Mouse (Mus musculus): ENCODE results near the gene Gng4. TPM values are rescaled to one million over a fixed set of nuclear protein-coding genes. Genes with fewer than 3 reads are reported as not detected.

The Gng4 gene
- polyA plus RNA-seq, 1 experiment from 2014 or later: 0.08 TPM

- Histone ChIP-seq H3K4me1 (replicated peaks) (no peaks in the 10 kb centered on the region), H3K36me3 (no peaks in the 10 kb centered on the region), H3K4me2 (no peak overlapping the region), H3K9me3 (replicated peaks) (no peaks in the 10 kb centered on the region), H3K9ac (no peak overlapping the region), H3K27me3 (no peaks in the 10 kb centered on the region), H3K4me3 (replicated peaks) (no peak overlapping the region), H3K27ac (no peak overlapping the region)
- WGBS (ENCODE audit: insufficient replicate concordance): 53% methylated on average over 7 of the region's 7 CpGs
- no peak for DNase-seq
- no peak for ATAC-seq (ENCODE audit: low read depth)
Observed at GRCm38 (mm10) chr13:13820234-13821123, 36.6 kb downstream of the Gng4 start.

GRCm38 (mm10) chr13:13824946-13825345, 41.1 kb downstream of the Gng4 start:
- Histone ChIP-seq H3K27me3 (no peaks in the 10 kb centered on the region), H3K36me3 (no peaks in the 10 kb centered on the region), H3K4me2 (no peak overlapping the region), H3K9me3 (replicated peaks) (no peaks in the 10 kb centered on the region), H3K4me3 (replicated peaks) (no peak overlapping the region), H3K27ac (no peak overlapping the region), H3K4me1 (replicated peaks) (no peaks in the 10 kb centered on the region), H3K9ac (no peak overlapping the region)
- no peak for ATAC-seq (ENCODE audit: low read depth)
- WGBS (ENCODE audit: insufficient replicate concordance): 73% methylated on average over 7 of the region's 7 CpGs
- DNase-seq: no peak

- Histone ChIP-seq H3K27ac (no peak overlapping the region), H3K36me3 (no peaks in the 10 kb centered on the region), H3K4me1 (replicated peaks) (no peaks in the 10 kb centered on the region), H3K27me3 (no peaks in the 10 kb centered on the region), H3K4me2 (no peak overlapping the region), H3K9me3 (replicated peaks) (no peaks in the 10 kb centered on the region), H3K9ac (no peak overlapping the region), H3K4me3 (replicated peaks) (no peak overlapping the region)
- ATAC-seq (ENCODE audit: low read depth): no peak
- no peak for DNase-seq
- 67% methylated on average over 6 of the region's 6 CpGs for WGBS (ENCODE audit: insufficient replicate concordance)
Observed at GRCm38 (mm10) chr13:13826533-13826932, 42.7 kb downstream of the Gng4 start.

- Histone ChIP-seq H3K4me3 (replicated peaks) (no peak overlapping the region), H3K9me3 (replicated peaks) (no peaks in the 10 kb centered on the region), H3K27me3 (no peaks in the 10 kb centered on the region), H3K36me3 (no peaks in the 10 kb centered on the region), H3K4me1 (replicated peaks) (no peaks in the 10 kb centered on the region), H3K27ac (no peak overlapping the region), H3K4me2 (no peak overlapping the region), H3K9ac (no peak overlapping the region)
- ATAC-seq (ENCODE audit: low read depth) (no peak), DNase-seq (no peak)
- 18% methylated on average over 1 of the region's 1 CpGs for WGBS (ENCODE audit: insufficient replicate concordance)
Observed at GRCm38 (mm10) chr13:13828125-13828524, 44.3 kb downstream of the Gng4 start.

GRCm38 (mm10) chr13:13830469-13831074, 46.7 kb downstream of the Gng4 start:
- Histone ChIP-seq H3K4me1 (replicated peaks) (no peaks in the 10 kb centered on the region), H3K4me3 (replicated peaks) (no peak overlapping the region), H3K9ac (no peak overlapping the region), H3K27ac (no peak overlapping the region), H3K36me3 (no peaks in the 10 kb centered on the region), H3K27me3 (no peaks in the 10 kb centered on the region), H3K4me2 (no peak overlapping the region), H3K9me3 (replicated peaks) (no peaks in the 10 kb centered on the region)
- DNase-seq (no peak), ATAC-seq (ENCODE audit: low read depth) (no peak)
- WGBS (ENCODE audit: insufficient replicate concordance): 29% methylated on average over 4 of the region's 4 CpGs

- DNase-seq: peak; percentile 6
- H3K9ac ChIP-seq: no peak overlapping the region
- no peak for ATAC-seq (ENCODE audit: low read depth)
- H3K4me3 ChIP-seq (replicated peaks): no peak overlapping the region
- no peaks in the 10 kb centered on the region for H3K27me3 ChIP-seq
- WGBS (ENCODE audit: insufficient replicate concordance): 42% methylated on average over 2 of the region's 2 CpGs
- no peak overlapping the region for H3K4me2 ChIP-seq
- no peaks in the 10 kb centered on the region for H3K36me3 ChIP-seq
- H3K4me1 ChIP-seq (replicated peaks): no peaks in the 10 kb centered on the region
- no peaks in the 10 kb centered on the region for H3K9me3 ChIP-seq (replicated peaks)
- no peak overlapping the region for H3K27ac ChIP-seq
Observed at GRCm38 (mm10) chr13:13835180-13835579, 51.3 kb downstream of the Gng4 start.

- H3K27me3 ChIP-seq: no peaks in the 10 kb centered on the region
- ATAC-seq (ENCODE audit: low read depth): no peak
- DNase-seq: no peak
- no peaks in the 10 kb centered on the region for H3K36me3 ChIP-seq
- no peaks in the 10 kb centered on the region for H3K4me1 ChIP-seq (replicated peaks)
- WGBS (ENCODE audit: insufficient replicate concordance): 40% methylated on average over 4 of the region's 4 CpGs
- H3K4me2 ChIP-seq: no peak overlapping the region
- no peak overlapping the region for H3K9ac ChIP-seq
- H3K4me3 ChIP-seq (replicated peaks): no peak overlapping the region
- H3K9me3 ChIP-seq (replicated peaks): no peaks in the 10 kb centered on the region
- H3K27ac ChIP-seq: no peak overlapping the region
Observed at GRCm38 (mm10) chr13:13845021-13845420, 61.2 kb downstream of the Gng4 start.

- no peak for DNase-seq
- Histone ChIP-seq H3K4me2 (no peak overlapping the region), H3K9ac (no peak overlapping the region), H3K9me3 (replicated peaks) (no peaks in the 10 kb centered on the region), H3K36me3 (no peaks in the 10 kb centered on the region), H3K4me3 (replicated peaks) (no peak overlapping the region), H3K4me1 (replicated peaks) (no peaks in the 10 kb centered on the region), H3K27ac (no peak overlapping the region), H3K27me3 (no peaks in the 10 kb centered on the region)
- 55% methylated on average over 3 of the region's 3 CpGs for WGBS (ENCODE audit: insufficient replicate concordance)
- ATAC-seq (ENCODE audit: low read depth): no peak
Observed at GRCm38 (mm10) chr13:13847075-13847599, 63.3 kb downstream of the Gng4 start.

GRCm38 (mm10) chr13:13857190-13857589, 73.3 kb downstream of the Gng4 start:
- Histone ChIP-seq H3K4me3 (replicated peaks) (no peak overlapping the region), H3K9me3 (replicated peaks) (no peaks in the 10 kb centered on the region), H3K4me1 (replicated peaks) (no peaks in the 10 kb centered on the region), H3K27me3 (no peaks in the 10 kb centered on the region), H3K9ac (no peak overlapping the region), H3K27ac (no peak overlapping the region), H3K4me2 (no peak overlapping the region), H3K36me3 (no peaks in the 10 kb centered on the region)
- 67% methylated on average over 4 of the region's 4 CpGs for WGBS (ENCODE audit: insufficient replicate concordance)
- DNase-seq: no peak
- ATAC-seq (ENCODE audit: low read depth): no peak

- H3K27me3 ChIP-seq: no peaks in the 10 kb centered on the region
- H3K36me3 ChIP-seq: no peaks in the 10 kb centered on the region
- WGBS (ENCODE audit: insufficient replicate concordance): 61% methylated on average over 11 of the region's 11 CpGs
- no peaks in the 10 kb centered on the region for H3K9me3 ChIP-seq (replicated peaks)
- H3K27ac ChIP-seq: no peak overlapping the region
- peak; percentile 34; the same call in 1 of the 2 replicates for ATAC-seq (ENCODE audit: low read depth)
- no peak overlapping the region for H3K9ac ChIP-seq
- no peaks in the 10 kb centered on the region for H3K4me1 ChIP-seq (replicated peaks)
- no peak overlapping the region for H3K4me3 ChIP-seq (replicated peaks)
- DNase-seq: no peak
- H3K4me2 ChIP-seq: no peak overlapping the region
Observed at GRCm38 (mm10) chr13:13862346-13862745, 78.5 kb downstream of the Gng4 start.

- H3K4me1 ChIP-seq (replicated peaks): no peaks in the 10 kb centered on the region
- no peaks in the 10 kb centered on the region for H3K27me3 ChIP-seq
- H3K4me2 ChIP-seq: no peak overlapping the region
- 54% methylated on average over 6 of the region's 6 CpGs for WGBS (ENCODE audit: insufficient replicate concordance)
- H3K27ac ChIP-seq: no peak overlapping the region
- ATAC-seq (ENCODE audit: low read depth) (peak; percentile 23; the same call in 1 of the 2 replicates), DNase-seq (no peak)
- H3K36me3 ChIP-seq: no peaks in the 10 kb centered on the region
- H3K9ac ChIP-seq: no peak overlapping the region
- H3K4me3 ChIP-seq (replicated peaks): no peak overlapping the region
- H3K9me3 ChIP-seq (replicated peaks): no peaks in the 10 kb centered on the region
Observed at GRCm38 (mm10) chr13:13862941-13863340, 79.1 kb downstream of the Gng4 start.

Data from liver, embryonic 13.5 days (tissue).